Mouse (Mus musculus) heart, adult 2 months (tissue): ENCODE measurements at regions not wholly inside any gene's neighbourhood (a gene's known extent, or its start where the extent isn't known, plus 50 kb on each side); places are given as distances from the start of the nearest gene placed in this dataset.

ENCODE experiments used
- CTCF ChIP-seq: fragments of 200-600 bp; IDR thresholded peaks from 2 replicates; pipeline ENCODE4 v1.8.1; 2022; ENCODE audit warnings: antibody characterized with exemption, mild to moderate bottlenecking, moderate library complexity
- EP300 ChIP-seq: fragments of 200-500 bp; IDR thresholded peaks from 2 replicates; pipeline ENCODE4 v1.6.1; 2011; ENCODE audit warnings: low read depth, low read length, control low read depth; ENCODE audit not compliant: insufficient read depth
- POLR2A ChIP-seq: fragments of 200-500 bp; IDR thresholded peaks from 2 replicates; pipeline ENCODE4 v1.6.1; 2011; ENCODE audit warnings: mild to moderate bottlenecking, low read depth, low read length, control low read depth; ENCODE audit not compliant: insufficient read depth

DNA sequence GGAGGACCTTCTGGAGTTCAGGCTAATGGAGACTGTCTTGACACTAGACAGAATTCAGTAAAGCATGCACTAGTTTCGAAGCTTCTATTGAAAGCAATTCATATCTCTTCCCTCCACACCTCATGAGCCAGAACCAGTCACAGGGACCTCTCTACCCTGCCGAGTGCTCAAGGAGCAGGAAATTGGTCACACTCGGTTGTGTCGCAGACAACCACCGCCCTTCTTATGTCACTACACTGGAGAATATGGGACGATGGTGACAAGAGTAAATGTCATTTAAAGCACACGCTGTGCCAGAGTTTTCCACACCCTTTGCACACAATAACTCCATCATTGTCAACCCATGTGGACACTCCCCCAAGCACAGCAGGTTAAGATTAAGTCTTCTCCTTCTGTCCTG is 98.3 kb upstream of the Vstm2b start:
- TF ChIP-seq POLR2A: no peak
- no peak for TF ChIP-seq CTCF
- TF ChIP-seq EP300: no peak
